Mouse (Mus musculus) heart, postnatal 14 days (tissue): ENCODE results near the gene Luc7l2. TPM values are rescaled to one million over a fixed set of nuclear protein-coding genes. Genes with fewer than 3 reads are reported as not detected.
A peak's percentile ranks its signal among the peaks of the same experiment; 100 is the strongest.

Source experiments
- DNase-seq, 2 experiments: peaks; one replicate each; pipeline ENCODE4 v3.0.0; 2021 to 2022
- intact Hi-C: fragments of 180-260 bp; cut with DNase I; formaldehyde crosslinking; loops from one replicate; pipeline ENCODE4 v1.15.1; 2025
- microRNA-seq, 2 experiments: library from miRNA; unstranded; fragments of <30 nt; microRNA quantifications; one replicate each; pipeline ENCODE4 v1.2.0; 2021 to 2022
- total RNA-seq, 2 experiments: library from RNA; stranded (reverse); gene quantifications; 2 replicates each; pipeline ENCODE4 v1.2.3; 2021

Luc7l2 gene
- total RNA-seq, 2 experiments from 2014 or later, result 113 to 119 TPM

GRCm38 (mm10) chr6:38641228-38641627, 90.1 kb downstream of the Luc7l2 start:
- intact Hi-C loops, result no loop called here
- DNase-seq, result no peak

- DNase-seq, result no peak
- intact Hi-C loops, result no loop called here
Measured at GRCm38 (mm10) chr6:38641645-38642044, 90.5 kb downstream of the Luc7l2 start.

- no peak for DNase-seq
- intact Hi-C loops, result no loop called here
Measured at GRCm38 (mm10) chr6:38642593-38642992, 91.5 kb downstream of the Luc7l2 start.

- intact Hi-C loops, result no loop called here
- no peak for DNase-seq
Measured at GRCm38 (mm10) chr6:38643039-38643438, 91.9 kb downstream of the Luc7l2 start.

GRCm38 (mm10) chr6:38649545-38649944, 98.4 kb downstream of the Luc7l2 start:
- intact Hi-C loops, result no loop called here
- no peak for DNase-seq

- DNase-seq, result peak; percentile 65 to 79
Measured at GRCm38 (mm10) chr6:38650263-38650937, 99.3 kb downstream of the Luc7l2 start.

More at GRCm38 (mm10) chr6:38650263-38650937, 99.3 kb downstream of the Luc7l2 start:
- intact Hi-C loops, result loop anchor here (2.0 kb wide), 2 partner anchors 260 to 416 kb away; no protein-coding TSS in a partner anchor

Small RNA genes within 50 kb of the gene (microRNA-seq; reads per million reads assigned to microRNA genes)
- gene Mir7670, result 0 to 1.9 reads per million in 2 experiments

Other genes starting within 250 kb of the Luc7l2 start
- gene Zc3hav1, start 196.7 kb upstream of the Luc7l2 start, total RNA-seq, result 10 to 100 TPM; 16.9 to 18.8 TPM
- gene Ttc26, start 169.9 kb upstream of the Luc7l2 start, total RNA-seq, result 1 to 10 TPM; 2.6 to 3.7 TPM
- gene Ubn2, start 117.4 kb upstream of the Luc7l2 start, total RNA-seq, result 10 to 100 TPM; 26.3 to 29.7 TPM
- gene Fmc1, start 17.8 kb upstream of the Luc7l2 start, total RNA-seq, result 100 to 1,000 TPM; 221 to 227 TPM
- under 1 TPM; 0.24 to 0.32 TPM for gene Klrg2, start 85.9 kb downstream of the Luc7l2 start, total RNA-seq
- 1 to 10 TPM; 1.9 to 2.4 TPM for gene Clec2l, start 111.7 kb downstream of the Luc7l2 start, total RNA-seq